Mouse (Mus musculus): ENCODE data around the gene Gstp2.
"Not testable (repeated sequence)": the region's sequence is repeated elsewhere in the genome, so short reads cannot be mapped to it uniquely, and the experiment has no call there.

Gstp2 gene

GRCm38 (mm10) chr19:4070311-4070710 lies 24.5 kb upstream of the Gstp2 start:
- DNase-seq (ENCODE audit: low spot score in 2 of 2), result no peak

- DNase-seq (ENCODE audit: low spot score in 2 of 2), result no peak
Measured at GRCm38 (mm10) chr19:4068717-4069410, 23.0 kb upstream of the Gstp2 start.

- DNase-seq (ENCODE audit: low spot score in 2 of 2), result not testable (repeated sequence)
Measured at GRCm38 (mm10) chr19:4068242-4068641, 22.4 kb upstream of the Gstp2 start.

GRCm38 (mm10) chr19:4066877-4067276 lies 21.1 kb upstream of the Gstp2 start:
- DNase-seq (ENCODE audit: low spot score in 2 of 2), result no peak

- DNase-seq (ENCODE audit: low spot score in 2 of 2), result no peak
Measured at GRCm38 (mm10) chr19:4066280-4066679, 20.5 kb upstream of the Gstp2 start.

- not testable (repeated sequence) for DNase-seq (ENCODE audit: low spot score in 2 of 2)
Measured at GRCm38 (mm10) chr19:4064501-4064900, 18.7 kb upstream of the Gstp2 start.

GRCm38 (mm10) chr19:4063357-4063756 lies 17.5 kb upstream of the Gstp2 start:
- DNase-seq (ENCODE audit: low spot score in 2 of 2), result not testable (repeated sequence)

GRCm38 (mm10) chr19:4060899-4061465 lies 15.2 kb upstream of the Gstp2 start:
- DNase-seq (ENCODE audit: low spot score in 2 of 2), result no peak

- not testable (repeated sequence) for DNase-seq (ENCODE audit: low spot score in 2 of 2)
Measured at GRCm38 (mm10) chr19:4060044-4060898, 14.4 kb upstream of the Gstp2 start.

- no peak for DNase-seq (ENCODE audit: low spot score in 2 of 2)
Measured at GRCm38 (mm10) chr19:4059069-4059740, 13.4 kb upstream of the Gstp2 start, which contains the start of gene Gstp3. Gene Gstp3, minus strand, starts transcription at chr19:4059569.

GRCm38 (mm10) chr19:4058581-4058980 lies 12.8 kb upstream of the Gstp2 start:
- DNase-seq (ENCODE audit: low spot score in 2 of 2), result no peak

- no peak for DNase-seq (ENCODE audit: low spot score in 2 of 2)
Measured at GRCm38 (mm10) chr19:4057962-4058361, 12.1 kb upstream of the Gstp2 start.

GRCm38 (mm10) chr19:4057389-4057788 lies 11.6 kb upstream of the Gstp2 start:
- DNase-seq (ENCODE audit: low spot score in 2 of 2), result no peak

- no peak for DNase-seq (ENCODE audit: low spot score in 2 of 2)
Measured at GRCm38 (mm10) chr19:4056727-4057126, 10.9 kb upstream of the Gstp2 start.

- DNase-seq (ENCODE audit: low spot score in 2 of 2), result no peak
Measured at GRCm38 (mm10) chr19:4055947-4056693, 10.3 kb upstream of the Gstp2 start.

GRCm38 (mm10) chr19:4055216-4055946 lies 9.6 kb upstream of the Gstp2 start:
- DNase-seq (ENCODE audit: low spot score in 2 of 2), result no peak

- no peak for DNase-seq (ENCODE audit: low spot score in 2 of 2)
Measured at GRCm38 (mm10) chr19:4054613-4055012, 8.8 kb upstream of the Gstp2 start.

- no peak for DNase-seq (ENCODE audit: low spot score in 2 of 2)
Measured at GRCm38 (mm10) chr19:4052516-4053030, 6.8 kb upstream of the Gstp2 start.

- DNase-seq (ENCODE audit: low spot score in 2 of 2), result peak in 1 of 2 experiments; percentile 50
Measured at GRCm38 (mm10) chr19:4051741-4052515, 6.1 kb upstream of the Gstp2 start.

GRCm38 (mm10) chr19:4051016-4051415 lies 5.2 kb upstream of the Gstp2 start:
- no peak for DNase-seq (ENCODE audit: low spot score in 2 of 2)
